Mouse (Mus musculus): ENCODE results near the gene Col9a3. TPM values are rescaled to one million over a fixed set of nuclear protein-coding genes. Genes with fewer than 3 reads are reported as not detected.

Gene Col9a3
- polyA plus RNA-seq, 1 experiment from 2014 or later, result 92.1 TPM

Other genes starting within 250 kb of the Col9a3 start
- gene Slco4a1, start 141.5 kb upstream of the Col9a3 start, polyA plus RNA-seq (2015; fragmentation: Nextera tagmentation; extraction: Ambion mirVana), result 1.9 and 2.2 TPM in 2 replicates
- 2.7 and 2.8 TPM in 2 replicates for gene Ntsr1, start 97.8 kb upstream of the Col9a3 start, polyA plus RNA-seq (2015; fragmentation: Nextera tagmentation; extraction: Ambion mirVana)
- gene Mrgbp, start 16.5 kb upstream of the Col9a3 start, polyA plus RNA-seq (2015; fragmentation: Nextera tagmentation; extraction: Ambion mirVana), result 38.3 and 40.6 TPM in 2 replicates
- 82.8 and 88.6 TPM in 2 replicates for gene Ogfr, start 8.5 kb upstream of the Col9a3 start, polyA plus RNA-seq (2015; fragmentation: Nextera tagmentation; extraction: Ambion mirVana)
- 0.87 and 0.96 TPM in 2 replicates for gene Tcfl5, start 44.9 kb downstream of the Col9a3 start, polyA plus RNA-seq (2015; fragmentation: Nextera tagmentation; extraction: Ambion mirVana)
- 24.4 and 27.8 TPM in 2 replicates for gene Dido1, start 112.2 kb downstream of the Col9a3 start, polyA plus RNA-seq (2015; fragmentation: Nextera tagmentation; extraction: Ambion mirVana)
- gene Gid8, start 112.3 kb downstream of the Col9a3 start, polyA plus RNA-seq (2015; fragmentation: Nextera tagmentation; extraction: Ambion mirVana), result 51.6 and 54.9 TPM in 2 replicates
- 0.29 and 0.33 TPM in 2 replicates for gene Slc17a9, start 127.5 kb downstream of the Col9a3 start, polyA plus RNA-seq (2015; fragmentation: Nextera tagmentation; extraction: Ambion mirVana)
- gene Bhlhe23, start 179.1 kb downstream of the Col9a3 start, polyA plus RNA-seq (2015; fragmentation: Nextera tagmentation; extraction: Ambion mirVana), result 0.73 and 5.2 TPM in 2 replicates